12 mouse cellular contexts compared by ENCODE assay signal in the genomic region with DNA sequence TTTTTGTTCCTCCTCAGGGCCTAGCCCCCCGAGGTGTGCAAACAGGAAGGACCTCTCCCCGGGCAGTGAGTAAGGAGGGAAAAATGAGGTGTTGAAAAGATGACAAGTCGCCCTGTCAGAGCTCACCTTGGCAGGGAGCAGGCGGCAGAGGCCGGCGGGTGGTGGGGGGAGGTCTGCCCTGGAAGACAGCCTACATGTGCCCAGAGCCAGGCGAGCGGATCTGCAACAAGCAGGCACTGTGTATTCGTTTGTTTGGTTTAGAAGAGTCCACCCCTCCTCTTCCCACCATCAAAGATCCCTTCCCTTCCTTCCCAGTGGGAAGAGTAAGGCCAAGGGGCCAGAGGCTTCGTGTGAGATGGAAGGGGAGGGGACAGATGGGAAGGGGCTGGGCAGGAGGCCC. TPM values are rescaled to one million over a fixed set of nuclear protein-coding genes. Genes with fewer than 3 reads are reported as not detected.
DNase-seq lines count a peak whose midpoint lies in the region; ATAC-seq and TF ChIP-seq lines count a peak whose summit lies in the region.
"Had no signal": no experiment of that assay in that cellular context is flagged by ENCODE, and none has a peak within 500 bp of the region (broad histone marks: within the 10 kb centered on the region; RNA-seq: fewer than 3 reads in every experiment).

No protein-coding gene starts in this region.

- no peaks in the 10 kb centered on the region for H3K36me3 ChIP-seq in heart, embryonic 13.5 days
- H3K36me3 ChIP-seq in forebrain, embryonic 13.5 days (ENCODE audit: poor library complexity, severe bottlenecking), result no peaks in the 10 kb centered on the region
- no peaks in the 10 kb centered on the region for H3K36me3 ChIP-seq in limb, embryonic 14.5 days (ENCODE audit: control insufficient read depth, insufficient read depth, low read length)

- intact Hi-C loops in heart, postnatal 36 days (cut with DNase I), result no loop called here

- 26% methylated on average over 9 of the region's 10 CpGs for WGBS in heart, embryonic 13.5 days
- WGBS in forebrain, embryonic 13.5 days, result 15% methylated on average over 9 of the region's 10 CpGs
- WGBS in limb, embryonic 14.5 days, result 40% methylated on average over 10 of the region's 10 CpGs

- H3K4me3 ChIP-seq in heart, embryonic 13.5 days, result no peak overlapping the region
- no peak overlapping the region for H3K4me3 ChIP-seq in forebrain, embryonic 13.5 days
- H3K4me3 ChIP-seq in limb, embryonic 14.5 days (replicated peaks; ENCODE audit: low read length), result no peak overlapping the region

- TF ChIP-seq POLR2A in limb, embryonic 14.5 days (IDR thresholded peaks at IDR 0.05; ENCODE audit: borderline replicate concordance, extremely low read depth, insufficient read depth, insufficient read length), result no peak

- H3K27ac ChIP-seq in heart, embryonic 13.5 days (replicated peaks), result peak overlapping the region; percentile 8; the same call in 1 of the 2 replicates
- peak overlapping the region; percentile 83 for H3K27ac ChIP-seq in forebrain, embryonic 13.5 days
- H3K27ac ChIP-seq in limb, embryonic 14.5 days (replicated peaks; ENCODE audit: low read depth, low read length), result no peak overlapping the region

- no peak overlapping the region for H3K9ac ChIP-seq in heart, embryonic 13.5 days
- no peak overlapping the region for H3K9ac ChIP-seq in forebrain, embryonic 13.5 days
- no peak overlapping the region for H3K9ac ChIP-seq in limb, embryonic 14.5 days (ENCODE audit: low read depth, low read length, severe bottlenecking)

- POLR2A ChIA-PET in Patski (lab: Charles Lee), result no interaction called here

- in situ Hi-C loops in Patski (cut with MboI; ENCODE audit: low pct_unique_long_range_greater_than_20kb), result no loop called here

- CTCF ChIA-PET in Patski (lab: Charles Lee), result interaction anchor here (1.4 kb wide), 1 partner anchor 10 kb away, joined by 3 read pairs; no protein-coding TSS in a partner anchor

- DNase-seq in heart, postnatal 36 days, result no peak
- no peak for DNase-seq in Patski (ENCODE audit: low read depth, low spot score)
- no peak for DNase-seq in limb, embryonic 14.5 days (ENCODE audit: low spot score)
- DNase-seq in right cerebral cortex, postnatal 36 days (ENCODE audit: low spot score in 2 of 2), result no peak
- DNase-seq in frontal cortex, postnatal 25 days (ENCODE audit: low spot score in 2 of 2), result no peak
- DNase-seq in cerebellum, postnatal 25 days, result no peak
- DNase-seq: adrenal gland, postnatal 10 days; cerebellum, adult 18-20 months; heart, adult 18-20 months had no signal

- H3K4me2 ChIP-seq in heart, embryonic 13.5 days, result no peak overlapping the region
- peak overlapping the region; percentile 43 for H3K4me2 ChIP-seq in forebrain, embryonic 13.5 days
- H3K4me2 ChIP-seq in limb, embryonic 14.5 days (replicated peaks; ENCODE audit: low read depth, low read length, severe bottlenecking), result no peak overlapping the region

- H3K27me3 ChIP-seq in heart, embryonic 13.5 days (replicated peaks), result peaks cover 48% of the 10 kb centered on the region
- peaks cover 4% of the 10 kb centered on the region for H3K27me3 ChIP-seq in Patski
- peaks cover 7% of the 10 kb centered on the region; the same call in 1 of the 2 replicates for H3K27me3 ChIP-seq in forebrain, embryonic 13.5 days
- H3K27me3 ChIP-seq in limb, embryonic 14.5 days (ENCODE audit: control insufficient read depth, insufficient read depth, low read length), result no peaks in the 10 kb centered on the region

- H3K9me3 ChIP-seq in heart, embryonic 13.5 days, result no peaks in the 10 kb centered on the region
- H3K9me3 ChIP-seq in forebrain, embryonic 13.5 days (replicated peaks), result no peaks in the 10 kb centered on the region
- H3K9me3 ChIP-seq in limb, embryonic 14.5 days (ENCODE audit: control insufficient read depth, low read length), result no peaks in the 10 kb centered on the region

- peaks cover 30% of the 10 kb centered on the region for H3K4me1 ChIP-seq in heart, embryonic 13.5 days
- H3K4me1 ChIP-seq in forebrain, embryonic 13.5 days, result peaks cover 55% of the 10 kb centered on the region
- peaks cover 20% of the 10 kb centered on the region; the same call in 1 of the 2 replicates for H3K4me1 ChIP-seq in limb, embryonic 14.5 days (ENCODE audit: control insufficient read depth, insufficient read depth, low read length)

- TF ChIP-seq CTCF in Patski (IDR thresholded peaks at IDR 0.05), result no peak

- ATAC-seq in heart, embryonic 13.5 days (ENCODE audit: extremely low read depth, insufficient number of reproducible peaks, low FRiP score, low TSS enrichment), result peak; percentile 20; the same call in 1 of the 2 replicates
- ATAC-seq in Patski, result peak; percentile 15
- peak; percentile 30; the same call in 1 of the 2 replicates for ATAC-seq in forebrain, embryonic 13.5 days
- 0 out of 2 replicates have a peak, but pooled peaks have one; percentile 5 for ATAC-seq in limb, embryonic 14.5 days (ENCODE audit: low FRiP score, low read depth)
- ATAC-seq: intestine, embryonic 16.5 days had no signal

RNA-seq across cellular contexts. Expression of a gene that starts 14.7 kb away (rescaled TPM):
- polyA plus RNA-seq in heart, embryonic 13.5 days (2015; fragmentation: Nextera tagmentation; extraction: Ambion mirVana), result 85.3 and 96.4 TPM in 2 replicates
- total RNA-seq in heart, postnatal 36 days (2021), result 10 to 100 TPM; 18.6 to 23.3 TPM
- polyA plus RNA-seq in Patski (2021), result 90.7 TPM
- 316 and 321 TPM in 2 replicates for polyA plus RNA-seq in forebrain, embryonic 13.5 days (2015; fragmentation: Nextera tagmentation; extraction: Ambion mirVana)
- polyA plus RNA-seq in limb, embryonic 14.5 days (2012; rRNA removed), result 104 and 120 TPM in 2 replicates
- polyA plus RNA-seq in limb, embryonic 14.5 days (2014; fragmentation: Nextera tagmentation; extraction: Ambion mirVana), result 145 and 149 TPM in 2 replicates
